In genomic region chr8:11005460-11006275, GRCm38 (mm10) we compare ENCODE assay signal across 9 mouse cellular contexts. TPM values are rescaled to one million over a fixed set of nuclear protein-coding genes. Genes with fewer than 3 reads are reported as not detected.
DNase-seq lines count a peak whose midpoint lies in the region; ATAC-seq lines count a peak whose summit lies in the region.
"Had no signal": no experiment of that assay in that cellular context is flagged by ENCODE, and none has a peak within 500 bp of the region (broad histone marks: within the 10 kb centered on the region; RNA-seq: fewer than 3 reads in every experiment).

No protein-coding gene starts in this region.

- H3K36me3 ChIP-seq in embryonic facial prominence, embryonic 12.5 days: peaks cover 20% of the 10 kb centered on the region; the same call in 1 of the 2 replicates
- peaks cover 8% of the 10 kb centered on the region; the same call in 1 of the 2 replicates for H3K36me3 ChIP-seq in intestine, embryonic 15.5 days
- peaks cover 4% of the 10 kb centered on the region; the same call in 1 of the 2 replicates for H3K36me3 ChIP-seq in neural tube, embryonic 12.5 days

- intact Hi-C loops in left cerebral cortex, postnatal 14 days (cut with DNase I): loop anchor here (2.0 to 10.0 kb wide), 6 partner anchors 81 to 567 kb away; no protein-coding TSS in a partner anchor

- WGBS in embryonic facial prominence, embryonic 12.5 days: 79% methylated on average over 26 of the region's 26 CpGs
- WGBS in intestine, embryonic 15.5 days: 89% methylated on average over 26 of the region's 26 CpGs
- 83% methylated on average over 26 of the region's 26 CpGs for WGBS in neural tube, embryonic 12.5 days

- 0 out of 2 replicates have a peak overlapping the region, but pooled peaks have one; percentile 30 for H3K27ac ChIP-seq in embryonic facial prominence, embryonic 12.5 days
- no peak overlapping the region for H3K27ac ChIP-seq in intestine, embryonic 15.5 days
- H3K27ac ChIP-seq in neural tube, embryonic 12.5 days: no peak overlapping the region

- peak overlapping the region; percentile 92 for H3K4me2 ChIP-seq in embryonic facial prominence, embryonic 12.5 days (replicated peaks)
- H3K4me2 ChIP-seq in intestine, embryonic 15.5 days (replicated peaks): peak overlapping the region; percentile 85
- H3K4me2 ChIP-seq in neural tube, embryonic 12.5 days (replicated peaks): peak overlapping the region; percentile 81

- peak; percentile 53 for DNase-seq in cerebellum, adult 11-12 months
- DNase-seq in 3T3-L1 (ENCODE audit: low read depth, low spot score): peak; percentile 26
- DNase-seq in ovary, postnatal 14 days (ENCODE audit: low spot score): no peak
- DNase-seq in left cerebral cortex, postnatal 14 days (ENCODE audit: low spot score in 2 of 2): no peak

- peaks cover 68% of the 10 kb centered on the region for H3K4me1 ChIP-seq in embryonic facial prominence, embryonic 12.5 days
- H3K4me1 ChIP-seq in intestine, embryonic 15.5 days (replicated peaks): peaks cover 63% of the 10 kb centered on the region
- H3K4me1 ChIP-seq in neural tube, embryonic 12.5 days: peaks cover 71% of the 10 kb centered on the region

- ATAC-seq in cerebellum, adult (ENCODE audit: insufficient number of reproducible peaks, low FRiP score, low TSS enrichment): no peak
- no peak for ATAC-seq in embryonic facial prominence, embryonic 12.5 days (ENCODE audit: insufficient number of reproducible peaks, insufficient read depth, low FRiP score, low TSS enrichment)
- no peak for ATAC-seq in intestine, embryonic 15.5 days
- ATAC-seq in neural tube, embryonic 12.5 days (ENCODE audit: low FRiP score, low read depth): no peak

- peak overlapping the region; percentile 89 for H3K9ac ChIP-seq in embryonic facial prominence, embryonic 12.5 days
- peak overlapping the region; percentile 85 for H3K9ac ChIP-seq in intestine, embryonic 15.5 days
- H3K9ac ChIP-seq in neural tube, embryonic 12.5 days: 0 out of 2 replicates have a peak overlapping the region, but pooled peaks have one; percentile 89

- H3K9me3 ChIP-seq in embryonic facial prominence, embryonic 12.5 days: no peaks in the 10 kb centered on the region
- H3K9me3 ChIP-seq in intestine, embryonic 15.5 days: no peaks in the 10 kb centered on the region
- no peaks in the 10 kb centered on the region for H3K9me3 ChIP-seq in neural tube, embryonic 12.5 days

- H3K27me3 ChIP-seq in embryonic facial prominence, embryonic 12.5 days: no peaks in the 10 kb centered on the region
- H3K27me3 ChIP-seq in intestine, embryonic 15.5 days (replicated peaks): no peaks in the 10 kb centered on the region
- no peaks in the 10 kb centered on the region for H3K27me3 ChIP-seq in neural tube, embryonic 12.5 days (replicated peaks)
- H3K27me3 ChIP-seq: CH12.LX had no signal

- peak overlapping the region; percentile 80 for H3K4me3 ChIP-seq in embryonic facial prominence, embryonic 12.5 days
- H3K4me3 ChIP-seq in intestine, embryonic 15.5 days (replicated peaks): peak overlapping the region; percentile 81
- H3K4me3 ChIP-seq in neural tube, embryonic 12.5 days: peak overlapping the region; percentile 88

RNA-seq across cellular contexts. Expression of gene Irs2, which starts 2.6 kb away (rescaled TPM):
- polyA plus RNA-seq in embryonic facial prominence, embryonic 12.5 days (2016; fragmentation: Nextera tagmentation; extraction: Ambion mirVana): 11.5 and 11.8 TPM in 2 replicates
- 6.1 and 7.2 TPM in 2 replicates for polyA plus RNA-seq in intestine, embryonic 15.5 days (2015; fragmentation: Nextera tagmentation; extraction: Ambion mirVana)
- 8.3 and 9.5 TPM in 2 replicates for polyA plus RNA-seq in neural tube, embryonic 12.5 days (2016; fragmentation: Nextera tagmentation; extraction: Ambion mirVana)
- 10 to 100 TPM; 53.0 to 60.0 TPM for total RNA-seq in left cerebral cortex, postnatal 14 days (2021)

Comparison
In these comparisons a context has a peak if more than half of its experiments do, and no peak if none do; other contexts are left out.
1. DNase-seq: peak in cerebellum, adult 11-12 months (single experiment) and 3T3-L1 (single experiment); none in ovary, postnatal 14 days (single experiment) and left cerebral cortex, postnatal 14 days (0 of 2).
2. Peak in every context shown above with its lines, with median percentiles within 50 percentile points of each other: H3K4me2 ChIP-seq, H3K4me3 ChIP-seq and H3K9ac ChIP-seq.